Mouse (Mus musculus) ES-Bruce4 (cell line): ENCODE data around the gene Rufy4.

Experiments
- EP300 ChIP-seq: IDR thresholded peaks from 2 replicates; pipeline ENCODE4 v1.6.1; 2011; ENCODE audit warnings: low read depth, low read length; ENCODE audit not compliant: insufficient read depth
- POLR2A ChIP-seq: IDR thresholded peaks from one replicate; pipeline ENCODE4 v1.8.1; 2011; ENCODE audit warnings: low read length; ENCODE audit not compliant: insufficient read depth

- TF ChIP-seq EP300 (no peak), POLR2A (no peak)
Observed at GRCm38 (mm10) chr1:74178618-74179017, 53.3 kb downstream of the Rufy4 start.
